Mouse (Mus musculus) C3H10T1/2 (cell line): ENCODE data around the gene Carmil3. TPM values are rescaled to one million over a fixed set of nuclear protein-coding genes. Genes with fewer than 3 reads are reported as not detected.

Source experiments
- polyA plus RNA-seq, 2 experiments: library from polyadenylated mRNA; unstranded; fragments of >200 nt; fragmentation: generic; extraction: Trizol; gene quantifications; one replicate each; pipeline ENCODE4 v1.2.1; 2012; ENCODE audit warnings: missing spikeins in 2 of 2

The Carmil3 gene
- under 1 TPM; 0.02 to 0.26 TPM for polyA plus RNA-seq

GRCm38 (mm10) chr14:55490361-55491201, at the start of gene Carmil3:
Gene Carmil3, plus strand, starts transcription at chr14:55490651.

GRCm38 (mm10) chr14:55478651-55479599, 11.5 kb upstream of the Carmil3 start, which contains the start of gene Dhrs4:
Gene Dhrs4, plus strand, starts transcription at chr14:55478758.

GRCm38 (mm10) chr14:55510125-55510731, 19.8 kb downstream of the Carmil3 start, which contains the start of gene Cpne6:
Gene Cpne6, plus strand, starts transcription at chr14:55510445.

GRCm38 (mm10) chr14:55524785-55525184, 34.3 kb downstream of the Carmil3 start, which contains the start of gene Nrl:
Gene Nrl, minus strand, starts transcription at chr14:55524981.

GRCm38 (mm10) chr14:55540067-55540786, 49.8 kb downstream of the Carmil3 start, which contains the start of gene Pck2:
Gene Pck2, plus strand, starts transcription at chr14:55540266.

Other genes with a start within 250 kb of the Carmil3 start
- gene Dhrs4, start 11.9 kb upstream of the Carmil3 start, polyA plus RNA-seq, result 10 to 100 TPM; 26.9 to 60.5 TPM
- not detected for gene Cpne6, start 19.8 kb downstream of the Carmil3 start, polyA plus RNA-seq
- gene Nrl, start 34.3 kb downstream of the Carmil3 start, polyA plus RNA-seq, result under 1 TPM in 1 of 2 experiments, not detected in 1; 0.01 TPM
- 10 to 100 TPM; 43.7 to 67.2 TPM for gene Pck2, start 49.6 kb downstream of the Carmil3 start, polyA plus RNA-seq
- 10 to 100 TPM; 16.2 to 34.9 TPM for gene Dcaf11, start 69.4 kb downstream of the Carmil3 start, polyA plus RNA-seq
- under 1 TPM; 0.21 to 0.70 TPM for gene A730061H03Rik, start 69.8 kb downstream of the Carmil3 start, polyA plus RNA-seq
- not detected for gene Fitm1, start 85.0 kb downstream of the Carmil3 start, polyA plus RNA-seq
- 100 to 1,000 TPM; 148 to 216 TPM for gene Psme1, start 87.5 kb downstream of the Carmil3 start, polyA plus RNA-seq
- 10 to 100 TPM in 1 of 2 experiments, 1 to 10 TPM in 1; 6.1 to 11.5 TPM for gene Emc9, start 94.7 kb downstream of the Carmil3 start, polyA plus RNA-seq
- gene Psme2, start 100.5 kb downstream of the Carmil3 start, polyA plus RNA-seq, result 100 to 1,000 TPM; 139 to 336 TPM
- gene Rnf31, start 101.1 kb downstream of the Carmil3 start, polyA plus RNA-seq, result 10 to 100 TPM; 18.0 to 18.4 TPM
- 10 to 100 TPM in 1 of 2 experiments, 1 to 10 TPM in 1; 1.0 to 22.0 TPM for gene Irf9, start 112.9 kb downstream of the Carmil3 start, polyA plus RNA-seq
- gene Rec8, start 127.4 kb downstream of the Carmil3 start, polyA plus RNA-seq, result not detected
- gene Ipo4, start 145.3 kb downstream of the Carmil3 start, polyA plus RNA-seq, result 100 to 1,000 TPM in 1 of 2 experiments, 10 to 100 TPM in 1; 83.9 to 139 TPM
- gene Gm49378, start 147.2 kb downstream of the Carmil3 start, polyA plus RNA-seq, result under 1 TPM; 0.04 to 0.05 TPM
- gene Tm9sf1, start 153.2 kb downstream of the Carmil3 start, polyA plus RNA-seq, result 10 to 100 TPM; 25.9 to 65.1 TPM
- gene Tssk4, start 159.5 kb downstream of the Carmil3 start, polyA plus RNA-seq, result 1 to 10 TPM in 1 of 2 experiments, under 1 TPM in 1; 0.29 to 1.1 TPM
- 10 to 100 TPM in 1 of 2 experiments, 1 to 10 TPM in 1; 9.1 to 23.8 TPM for gene Mdp1, start 169.9 kb downstream of the Carmil3 start, polyA plus RNA-seq
- gene Gmpr2, start 181.3 kb downstream of the Carmil3 start, polyA plus RNA-seq, result 10 to 100 TPM in 1 of 2 experiments, 1 to 10 TPM in 1; 5.5 to 13.1 TPM
- 100 to 1,000 TPM; 239 to 456 TPM for gene Nedd8, start 181.5 kb downstream of the Carmil3 start, polyA plus RNA-seq
- gene Tinf2, start 191.2 kb downstream of the Carmil3 start, polyA plus RNA-seq, result 10 to 100 TPM in 1 of 2 experiments, 1 to 10 TPM in 1; 9.3 to 11.8 TPM
- under 1 TPM; 0.01 to 0.08 TPM for gene Tgm1, start 223.3 kb downstream of the Carmil3 start, polyA plus RNA-seq
- gene Rabggta, start 231.6 kb downstream of the Carmil3 start, polyA plus RNA-seq, result 10 to 100 TPM in 1 of 2 experiments, 1 to 10 TPM in 1; 8.2 to 12.8 TPM